Mouse (Mus musculus) midbrain, embryonic 11.5 days (tissue): ENCODE results near the gene Ptpn3. TPM values are rescaled to one million over a fixed set of nuclear protein-coding genes. Genes with fewer than 3 reads are reported as not detected.
A peak's percentile ranks its signal among the peaks of the same experiment; 100 is the strongest.

Experiments
- ATAC-seq: fragments of 200-750 bp; cut with Nextera tagmentation; 2 replicates; pipeline ENCODE4 v1.8.0; 2017; ENCODE audit warnings: moderate TSS enrichment, moderate library complexity; ENCODE audit not compliant: low FRiP score
- DNase-seq: peaks from one replicate; pipeline ENCODE4 v3.0.0; 2015; ENCODE audit warnings: low spot score; ENCODE audit errors: missing footprints
- H3K27ac ChIP-seq: fragments of 300-500 bp; sonication (generic); 2 replicates; pipeline ENCODE4 v1.5.1; 2014; ENCODE audit warnings: low read depth, low read length
- H3K27me3 ChIP-seq: fragments of 300-500 bp; sonication (generic); 2 replicates; pipeline ENCODE4 v1.6.1; 2014; ENCODE audit warnings: mild to moderate bottlenecking, low read length, moderate library complexity, mixed read lengths; ENCODE audit not compliant: control insufficient read depth, insufficient read depth
- H3K36me3 ChIP-seq: fragments of 300-500 bp; sonication (generic); 2 replicates; pipeline ENCODE4 v1.6.1; 2014; ENCODE audit warnings: mild to moderate bottlenecking, low read length, moderate library complexity, mixed read lengths; ENCODE audit not compliant: control insufficient read depth, insufficient read depth
- H3K4me1 ChIP-seq: fragments of 300-500 bp; sonication (generic); 2 replicates; pipeline ENCODE4 v1.6.1; 2014; ENCODE audit warnings: low read length; ENCODE audit not compliant: control insufficient read depth, insufficient read depth
- H3K4me2 ChIP-seq: fragments of 300-500 bp; sonication (generic); 2 replicates; pipeline ENCODE4 v1.6.1; 2014; ENCODE audit warnings: mild to moderate bottlenecking, moderate library complexity
- H3K4me3 ChIP-seq: fragments of 300-500 bp; sonication (generic); 2 replicates; pipeline ENCODE4 v1.5.1; 2014; ENCODE audit warnings: low read depth, low read length
- H3K9ac ChIP-seq: fragments of 300-500 bp; sonication (generic); 2 replicates; pipeline ENCODE4 v1.6.1; 2014; ENCODE audit warnings: low read length
- H3K9me3 ChIP-seq: fragments of 300-500 bp; sonication (generic); 2 replicates; pipeline ENCODE4 v1.6.1; 2016; ENCODE audit warnings: low read length; ENCODE audit not compliant: control insufficient read depth
- WGBS: fragments of 180-500 bp; shearing (Covaris S2); extraction: QIAGEN DNeasy Blood & Tissue Kit; methylation state at CpG from one replicate; pipeline ENCODE4 v1.1.7; 2014; 5-methylcytosine and 5-hydroxymethylcytosine counted together
- polyA plus RNA-seq: library from polyadenylated mRNA; unstranded; fragments of >200 nt; fragmentation: Nextera tagmentation; extraction: Ambion mirVana; gene quantifications from 2 replicates; pipeline ENCODE4 v1.2.1, GENCODE M21; 2014

Ptpn3 gene
- polyA plus RNA-seq, 1 experiment from 2014 or later = 0.33 TPM

DNA sequence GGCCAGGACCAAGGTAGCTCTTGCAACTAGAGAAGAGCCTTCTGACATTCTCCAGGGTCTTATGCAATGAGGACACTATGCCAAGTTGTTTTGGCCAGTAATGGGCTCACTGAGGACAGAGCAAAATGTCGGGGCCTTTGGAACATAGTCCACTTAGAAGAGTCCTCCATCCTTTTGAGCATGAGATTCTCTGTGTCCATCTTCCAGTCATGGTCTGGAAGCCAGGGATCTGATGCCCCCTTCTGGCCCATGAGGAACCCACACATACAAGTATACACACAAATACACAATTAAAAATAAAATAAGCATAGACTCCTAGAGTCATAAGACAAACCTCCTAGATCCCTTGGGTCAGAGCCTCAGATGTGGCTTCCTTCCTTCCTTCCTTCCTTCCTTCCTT lies 120.1 kb downstream of the Ptpn3 start:
- no peak overlapping the region for H3K4me2 ChIP-seq
- no peaks in the 10 kb centered on the region for H3K27me3 ChIP-seq
- H3K36me3 ChIP-seq = no peaks in the 10 kb centered on the region
- DNase-seq (no peak), ATAC-seq (no peak)
- H3K4me1 ChIP-seq = no peaks in the 10 kb centered on the region
- no peak overlapping the region for H3K4me3 ChIP-seq
- H3K27ac ChIP-seq = no peak overlapping the region
- WGBS = 75% methylated on average over 1 of the region's 1 CpGs
- H3K9me3 ChIP-seq = no peaks in the 10 kb centered on the region
- no peak overlapping the region for H3K9ac ChIP-seq

DNA sequence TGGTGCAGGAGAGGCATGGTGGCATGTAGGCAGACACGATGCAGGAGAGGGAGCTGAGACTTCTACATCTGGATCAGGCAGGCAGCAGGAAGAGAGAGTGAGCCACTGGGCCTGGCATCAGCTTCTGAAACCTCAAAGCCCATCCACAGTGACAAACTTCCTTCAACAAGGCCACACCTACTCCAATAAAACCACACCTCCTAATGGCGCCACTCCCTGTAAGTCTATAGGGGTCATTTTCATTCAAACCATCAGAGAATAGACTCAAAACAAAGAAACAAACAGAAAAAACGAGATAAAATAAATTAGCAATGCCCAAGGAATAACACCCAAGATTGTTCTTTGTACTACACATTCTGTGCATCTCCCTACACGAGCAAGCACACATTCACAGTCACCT lies 122.8 kb downstream of the Ptpn3 start:
- no peak for ATAC-seq
- H3K27me3 ChIP-seq = no peaks in the 10 kb centered on the region
- no peaks in the 10 kb centered on the region for H3K4me1 ChIP-seq
- no peaks in the 10 kb centered on the region for H3K9me3 ChIP-seq
- H3K4me3 ChIP-seq = no peak overlapping the region
- H3K36me3 ChIP-seq = no peaks in the 10 kb centered on the region
- no peak for DNase-seq
- no peak overlapping the region for H3K27ac ChIP-seq
- 75% methylated on average over 4 of the region's 4 CpGs for WGBS
- no peak overlapping the region for H3K9ac ChIP-seq
- no peak overlapping the region for H3K4me2 ChIP-seq

DNA sequence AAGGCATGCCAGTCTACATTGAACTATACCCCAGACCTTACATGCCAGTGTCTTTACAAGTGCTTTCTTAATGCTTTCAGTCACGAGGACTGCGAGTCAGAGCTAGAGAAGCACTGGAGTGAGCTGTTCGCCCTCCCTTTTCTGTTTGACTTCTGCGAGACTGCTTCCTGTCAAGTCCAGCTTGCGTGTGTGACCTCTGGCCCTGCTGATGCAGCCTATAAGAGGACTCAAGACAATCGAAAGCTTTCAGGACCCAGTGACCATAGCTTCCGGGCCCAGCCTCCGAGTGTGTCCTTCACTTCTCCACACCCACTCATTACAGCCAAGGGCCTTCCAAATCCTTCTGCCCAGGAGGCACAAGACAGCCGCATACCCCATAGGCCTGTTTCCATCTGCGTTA lies 126.3 kb downstream of the Ptpn3 start:
- no peak overlapping the region for H3K4me3 ChIP-seq
- no peak overlapping the region for H3K4me2 ChIP-seq
- no peak for ATAC-seq
- H3K27me3 ChIP-seq = no peaks in the 10 kb centered on the region
- H3K27ac ChIP-seq = no peak overlapping the region
- no peaks in the 10 kb centered on the region for H3K36me3 ChIP-seq
- 77% methylated on average over 10 of the region's 10 CpGs for whole genome bisulfite sequencing
- DNase-seq = no peak
- H3K4me1 ChIP-seq = no peaks in the 10 kb centered on the region
- no peaks in the 10 kb centered on the region for H3K9me3 ChIP-seq
- H3K9ac ChIP-seq = no peak overlapping the region

DNA sequence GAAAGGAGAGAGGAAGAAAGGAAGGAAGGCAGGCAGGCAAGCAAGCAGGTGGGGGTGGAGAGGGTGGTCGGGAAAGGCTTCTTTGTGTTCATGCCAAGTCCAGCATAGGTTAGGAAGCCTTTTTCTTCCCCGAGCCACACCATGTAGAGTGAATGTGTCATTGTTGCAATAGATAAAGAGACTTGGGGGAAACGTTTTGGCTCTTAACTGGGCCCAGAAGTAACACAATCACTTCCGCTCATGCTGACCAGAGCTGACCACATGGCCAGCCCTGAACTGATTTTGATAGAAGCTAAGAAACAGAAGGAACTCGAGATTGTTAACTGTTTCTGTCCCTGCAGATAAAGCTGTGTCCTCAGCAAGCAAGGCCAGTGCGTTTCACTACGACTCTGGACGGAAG lies 128.8 kb downstream of the Ptpn3 start:
- peak; percentile 41 for DNase-seq
- no peaks in the 10 kb centered on the region for H3K36me3 ChIP-seq
- no peaks in the 10 kb centered on the region for H3K27me3 ChIP-seq
- ATAC-seq = no peak
- H3K27ac ChIP-seq = no peak overlapping the region
- H3K4me3 ChIP-seq = no peak overlapping the region
- H3K9me3 ChIP-seq = no peaks in the 10 kb centered on the region
- no peaks in the 10 kb centered on the region for H3K4me1 ChIP-seq
- WGBS = 72% methylated on average over 8 of the region's 8 CpGs
- no peak overlapping the region for H3K9ac ChIP-seq
- no peak overlapping the region for H3K4me2 ChIP-seq

DNA sequence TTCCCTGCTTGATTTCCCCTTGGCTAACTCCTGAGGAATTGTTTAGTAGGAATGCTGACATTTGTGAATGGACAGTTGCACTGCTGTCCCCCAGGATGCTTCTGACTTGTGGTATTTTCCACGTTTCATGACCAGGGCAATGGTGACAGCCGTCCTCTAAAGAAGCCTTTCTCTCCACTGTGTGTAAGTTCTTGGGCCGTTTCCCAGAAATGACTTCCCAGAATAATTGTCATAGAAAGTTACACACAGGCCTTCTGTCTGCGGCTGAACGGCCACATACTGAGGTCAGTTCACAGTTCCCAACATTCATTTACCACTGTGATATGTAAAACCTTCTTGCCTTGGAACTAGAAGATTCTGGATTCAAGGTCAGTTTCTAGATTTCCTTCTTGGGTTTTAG lies 129.8 kb downstream of the Ptpn3 start:
- 83% methylated on average over 5 of the region's 5 CpGs for WGBS

DNA sequence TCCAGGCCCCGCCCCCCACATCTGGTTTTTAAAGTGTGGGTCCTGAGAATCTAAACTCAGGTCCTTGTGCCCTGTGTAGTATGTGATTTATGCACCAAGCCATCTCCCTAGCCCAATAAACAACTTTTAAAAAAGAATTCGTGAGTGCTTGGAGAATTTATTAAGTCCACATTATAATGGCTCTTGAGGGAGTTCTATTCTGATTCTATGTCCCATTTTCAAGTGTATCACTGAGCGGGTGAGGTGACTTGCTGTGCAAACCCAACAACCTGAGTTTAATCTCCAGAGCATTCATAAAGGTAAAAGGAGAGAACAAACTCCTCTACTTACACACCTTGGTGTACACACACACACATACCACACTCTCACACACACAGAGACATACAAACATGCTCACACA lies 133.0 kb downstream of the Ptpn3 start:
- WGBS = 77% methylated on average over 3 of the region's 3 CpGs
- ATAC-seq (no peak), DNase-seq (no peak)
- Histone ChIP-seq H3K4me3 (no peak overlapping the region), H3K9me3 (no peaks in the 10 kb centered on the region), H3K27me3 (no peaks in the 10 kb centered on the region), H3K9ac (no peak overlapping the region), H3K36me3 (no peaks in the 10 kb centered on the region), H3K4me1 (no peaks in the 10 kb centered on the region), H3K27ac (no peak overlapping the region), H3K4me2 (no peak overlapping the region)

More for the DNA sequence above, 129.8 kb downstream of the Ptpn3 start:
- Histone ChIP-seq H3K9me3 (no peaks in the 10 kb centered on the region), H3K27me3 (no peaks in the 10 kb centered on the region), H3K27ac (no peak overlapping the region), H3K36me3 (no peaks in the 10 kb centered on the region), H3K4me3 (no peak overlapping the region), H3K4me1 (no peaks in the 10 kb centered on the region), H3K9ac (no peak overlapping the region), H3K4me2 (no peak overlapping the region)
- ATAC-seq = no peak
- DNase-seq = peak; percentile 35

DNA sequence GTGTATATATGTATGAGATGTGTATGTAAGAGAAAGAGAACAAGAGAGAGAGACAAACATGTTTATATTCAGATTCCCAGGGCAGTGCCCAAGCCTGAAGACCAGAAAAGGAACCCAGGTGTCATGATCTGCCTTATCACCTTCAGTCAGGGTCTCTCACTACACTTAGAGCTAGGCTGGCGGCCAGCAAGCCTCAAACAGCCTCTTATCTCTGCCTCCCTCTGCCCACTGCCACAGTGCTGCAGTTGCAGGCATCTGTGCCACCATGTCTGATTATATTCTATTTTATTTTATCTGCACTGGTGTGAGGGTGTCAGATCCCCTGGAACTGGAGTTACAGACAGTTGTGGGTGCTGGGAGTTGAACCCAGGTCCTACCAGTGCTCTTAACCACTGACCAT lies 133.4 kb downstream of the Ptpn3 start:
- 83% methylated on average over 1 of the region's 1 CpGs for WGBS
- DNase-seq (peak; percentile 12), ATAC-seq (no peak)
- Histone ChIP-seq H3K9me3 (no peaks in the 10 kb centered on the region), H3K27ac (no peak overlapping the region), H3K27me3 (no peaks in the 10 kb centered on the region), H3K4me2 (no peak overlapping the region), H3K4me3 (no peak overlapping the region), H3K9ac (no peak overlapping the region), H3K36me3 (no peaks in the 10 kb centered on the region), H3K4me1 (no peaks in the 10 kb centered on the region)

DNA sequence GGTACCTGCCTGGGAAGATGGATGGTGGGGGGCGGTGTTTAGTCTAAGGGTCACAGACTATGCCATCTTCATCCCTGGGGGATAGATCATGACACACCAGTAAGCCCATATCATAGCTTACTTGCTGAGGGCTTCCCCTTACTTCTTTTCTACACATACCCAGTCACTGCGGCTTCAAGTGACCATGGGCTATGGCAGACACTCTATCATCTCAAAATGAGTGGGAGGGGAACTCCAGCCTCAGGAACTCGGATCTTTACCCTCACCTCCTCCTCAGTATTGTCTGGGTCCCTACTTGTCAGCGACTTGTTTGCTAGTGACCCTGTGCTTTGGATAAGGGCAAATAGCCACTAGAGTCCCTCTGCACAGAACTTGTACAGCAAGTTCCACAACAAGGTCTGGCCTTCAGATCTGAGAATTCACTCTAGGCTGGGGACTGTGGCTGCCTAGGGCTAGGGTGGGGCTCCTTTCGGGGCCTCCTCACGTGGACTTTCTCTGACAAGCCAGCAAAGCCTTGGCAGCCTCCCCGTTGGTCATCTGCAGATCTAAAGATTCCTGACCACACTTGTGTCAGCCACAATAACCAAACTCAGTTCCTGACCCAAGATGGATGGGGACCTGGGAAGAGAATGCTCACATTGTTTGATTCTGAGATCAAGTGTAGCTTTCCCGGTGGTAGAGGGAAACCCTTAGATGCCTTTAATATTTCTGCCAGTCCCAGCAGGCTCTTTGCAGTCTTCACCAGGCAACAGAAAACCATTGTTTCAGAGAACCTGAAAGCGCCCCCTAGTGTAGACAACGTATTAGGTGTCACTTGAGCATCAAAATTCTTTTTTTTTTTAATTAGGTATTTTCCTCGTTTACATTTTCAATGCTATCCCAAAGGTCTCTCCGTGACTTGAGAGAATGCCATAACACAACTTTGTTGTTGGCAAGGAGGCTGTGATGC lies 134.4 kb downstream of the Ptpn3 start:
- no peak overlapping the region for H3K4me3 ChIP-seq
- H3K4me2 ChIP-seq = no peak overlapping the region
- ATAC-seq = no peak
- H3K4me1 ChIP-seq = no peaks in the 10 kb centered on the region
- no peaks in the 10 kb centered on the region for H3K27me3 ChIP-seq
- H3K36me3 ChIP-seq = no peaks in the 10 kb centered on the region
- WGBS = 63% methylated on average over 12 of the region's 12 CpGs
- H3K9ac ChIP-seq = no peak overlapping the region
- no peak overlapping the region for H3K27ac ChIP-seq
- DNase-seq = peak; percentile 84
- H3K9me3 ChIP-seq = no peaks in the 10 kb centered on the region

DNA sequence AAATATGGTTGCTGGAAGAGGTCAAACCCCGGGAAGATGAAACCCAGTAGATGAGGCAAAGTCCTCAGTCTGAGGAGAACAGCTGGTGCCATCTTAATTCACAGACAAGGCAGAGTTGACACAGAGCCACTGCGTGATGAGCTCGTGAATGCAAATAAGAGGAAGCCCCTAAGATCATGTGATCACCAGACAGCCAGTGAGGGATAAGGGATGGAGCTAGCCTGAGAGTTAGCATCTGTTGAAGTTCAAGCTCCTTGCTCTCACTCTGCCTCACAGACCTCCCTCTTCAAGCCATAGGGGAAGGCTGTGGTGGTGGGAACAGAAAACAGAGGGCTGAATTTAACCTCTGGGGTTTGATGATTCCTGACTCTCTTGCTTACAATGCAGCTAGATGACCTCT lies 136.0 kb downstream of the Ptpn3 start:
- H3K4me3 ChIP-seq = no peak overlapping the region
- H3K4me2 ChIP-seq = no peak overlapping the region
- no peak overlapping the region for H3K9ac ChIP-seq
- no peaks in the 10 kb centered on the region for H3K4me1 ChIP-seq
- H3K36me3 ChIP-seq = no peaks in the 10 kb centered on the region
- peak; percentile 75 for DNase-seq
- H3K9me3 ChIP-seq = no peaks in the 10 kb centered on the region
- peak; percentile 80; the same call in 1 of the 2 replicates for ATAC-seq
- H3K27ac ChIP-seq = no peak overlapping the region
- H3K27me3 ChIP-seq = no peaks in the 10 kb centered on the region
- 62% methylated on average over 3 of the region's 3 CpGs for WGBS
